Mouse (Mus musculus): ENCODE results near the gene Dolpp1. TPM values are rescaled to one million over a fixed set of nuclear protein-coding genes. Genes with fewer than 3 reads are reported as not detected.
"Not testable (repeated sequence)": the region's sequence is repeated elsewhere in the genome, so short reads cannot be mapped to it uniquely, and the experiment has no call there.

Gene Dolpp1
- polyA plus RNA-seq, 1 experiment from 2014 or later = 18.8 TPM

GRCm38 (mm10) chr2:30414101-30414500 is 22.0 kb downstream of the Dolpp1 start:
- peak overlapping the region; percentile 85 for H3K4me3 ChIP-seq
- no peak for ATAC-seq (ENCODE audit: extremely low read depth, insufficient number of reproducible peaks, low FRiP score, low TSS enrichment)
- H3K9ac ChIP-seq = no peak overlapping the region
- no peak overlapping the region for H3K27ac ChIP-seq (replicated peaks)
- H3K27me3 ChIP-seq (replicated peaks) = no peaks in the 10 kb centered on the region
- WGBS = 80% methylated on average over 4 of the region's 4 CpGs
- H3K4me2 ChIP-seq = peak overlapping the region; percentile 74
- H3K4me1 ChIP-seq = peaks cover 53% of the 10 kb centered on the region
- no peaks in the 10 kb centered on the region for H3K9me3 ChIP-seq
- H3K36me3 ChIP-seq = peaks cover 31% of the 10 kb centered on the region

GRCm38 (mm10) chr2:30414681-30415080 is 22.6 kb downstream of the Dolpp1 start:
- WGBS = 50% methylated on average over 5 of the region's 5 CpGs
- no peaks in the 10 kb centered on the region for H3K9me3 ChIP-seq
- H3K36me3 ChIP-seq = peaks cover 26% of the 10 kb centered on the region
- peaks cover 53% of the 10 kb centered on the region for H3K4me1 ChIP-seq
- no peak for ATAC-seq (ENCODE audit: extremely low read depth, insufficient number of reproducible peaks, low FRiP score, low TSS enrichment)
- H3K4me2 ChIP-seq = peak overlapping the region; percentile 74
- peak overlapping the region; percentile 85 for H3K4me3 ChIP-seq
- H3K27ac ChIP-seq (replicated peaks) = peak overlapping the region; percentile 96
- H3K9ac ChIP-seq = peak overlapping the region; percentile 95
- H3K27me3 ChIP-seq (replicated peaks) = no peaks in the 10 kb centered on the region

GRCm38 (mm10) chr2:30415157-30415935 is 23.3 kb downstream of the Dolpp1 start, which contains the start of gene Crat:
Gene Crat (minus strand): TSS chr2:30415813.
- H3K9ac ChIP-seq = peak within 1 kb of the TSS; percentile 95
- peaks cover 52% of the 10 kb centered on the region for H3K4me1 ChIP-seq
- H3K27me3 ChIP-seq (replicated peaks) = no peaks in the 10 kb centered on the region
- H3K4me2 ChIP-seq = peak within 1 kb of the TSS; percentile 74
- H3K9me3 ChIP-seq = no peaks in the 10 kb centered on the region
- under 1% methylated on average over 57 of the region's 58 CpGs for WGBS
- ATAC-seq (ENCODE audit: extremely low read depth, insufficient number of reproducible peaks, low FRiP score, low TSS enrichment) = peak; percentile 91
- H3K27ac ChIP-seq (replicated peaks) = peak within 1 kb of the TSS; percentile 96
- H3K4me3 ChIP-seq = peak within 1 kb of the TSS; percentile 85
- peaks cover 22% of the 10 kb centered on the region for H3K36me3 ChIP-seq

GRCm38 (mm10) chr2:30415936-30416648 is 24.0 kb downstream of the Dolpp1 start, which contains the start of gene Ptpa:
Gene Ptpa (plus strand): TSS chr2:30416039.
- under 1% methylated on average over 65 of the region's 67 CpGs for WGBS
- peak within 1 kb of the TSS; percentile 95 for H3K9ac ChIP-seq
- peaks cover 17% of the 10 kb centered on the region for H3K36me3 ChIP-seq
- H3K4me1 ChIP-seq = peaks cover 50% of the 10 kb centered on the region
- peak within 1 kb of the TSS; percentile 74 for H3K4me2 ChIP-seq
- no peaks in the 10 kb centered on the region for H3K9me3 ChIP-seq
- peak; percentile 71 for ATAC-seq (ENCODE audit: extremely low read depth, insufficient number of reproducible peaks, low FRiP score, low TSS enrichment)
- no peaks in the 10 kb centered on the region for H3K27me3 ChIP-seq (replicated peaks)
- peak within 1 kb of the TSS; percentile 85 for H3K4me3 ChIP-seq
- H3K27ac ChIP-seq (replicated peaks) = peak within 1 kb of the TSS; percentile 96

GRCm38 (mm10) chr2:30416649-30416965 is 24.6 kb downstream of the Dolpp1 start:
- H3K4me1 ChIP-seq = peaks cover 50% of the 10 kb centered on the region
- H3K27me3 ChIP-seq (replicated peaks) = no peaks in the 10 kb centered on the region
- WGBS = under 1% methylated on average over 7 of the region's 7 CpGs
- H3K4me2 ChIP-seq = peak overlapping the region; percentile 74
- H3K27ac ChIP-seq (replicated peaks) = peak overlapping the region; percentile 96
- ATAC-seq (ENCODE audit: extremely low read depth, insufficient number of reproducible peaks, low FRiP score, low TSS enrichment) = no peak
- peaks cover 18% of the 10 kb centered on the region for H3K36me3 ChIP-seq
- no peaks in the 10 kb centered on the region for H3K9me3 ChIP-seq
- peak overlapping the region; percentile 85 for H3K4me3 ChIP-seq
- peak overlapping the region; percentile 95 for H3K9ac ChIP-seq

GRCm38 (mm10) chr2:30417154-30417553 is 25.1 kb downstream of the Dolpp1 start:
- Histone ChIP-seq H3K4me2 (peak overlapping the region; percentile 74), H3K9ac (peak overlapping the region; percentile 95), H3K27ac (replicated peaks) (peak overlapping the region; percentile 96; the same call in 1 of the 2 replicates), H3K36me3 (peaks cover 15% of the 10 kb centered on the region), H3K4me3 (peak overlapping the region; percentile 85), H3K4me1 (peaks cover 50% of the 10 kb centered on the region)
- not testable (repeated sequence) for H3K9me3 ChIP-seq; H3K27me3 ChIP-seq (replicated peaks); ATAC-seq (ENCODE audit: extremely low read depth, insufficient number of reproducible peaks, low FRiP score, low TSS enrichment)
- 65% methylated on average over 6 of the region's 6 CpGs for WGBS

- Histone ChIP-seq H3K4me3 (peak overlapping the region; percentile 85; the same call in 1 of the 2 replicates), H3K4me1 (peaks cover 50% of the 10 kb centered on the region), H3K9ac (peak overlapping the region; percentile 95)
Measured at GRCm38 (mm10) chr2:30417595-30418165, 25.6 kb downstream of the Dolpp1 start.

GRCm38 (mm10) chr2:30418259-30418658 is 26.2 kb downstream of the Dolpp1 start:
- no peak for ATAC-seq (ENCODE audit: extremely low read depth, insufficient number of reproducible peaks, low FRiP score, low TSS enrichment)
- Histone ChIP-seq H3K4me1 (peaks cover 50% of the 10 kb centered on the region), H3K4me2 (peak overlapping the region; percentile 74), H3K27ac (replicated peaks) (peak overlapping the region; percentile 82; the same call in 1 of the 2 replicates), H3K27me3 (replicated peaks) (no peaks in the 10 kb centered on the region), H3K9ac (peak overlapping the region; percentile 95), H3K36me3 (peaks cover 6% of the 10 kb centered on the region; the same call in 1 of the 2 replicates), H3K4me3 (peak overlapping the region; percentile 9; the same call in 1 of the 2 replicates), H3K9me3 (no peaks in the 10 kb centered on the region)
- WGBS = 79% methylated on average over 6 of the region's 6 CpGs

More at GRCm38 (mm10) chr2:30417595-30418165, 25.6 kb downstream of the Dolpp1 start:
- Histone ChIP-seq H3K36me3 (peaks cover 9% of the 10 kb centered on the region), H3K9me3 (no peaks in the 10 kb centered on the region), H3K27ac (replicated peaks) (peak overlapping the region; percentile 82; the same call in 1 of the 2 replicates), H3K27me3 (replicated peaks) (no peaks in the 10 kb centered on the region), H3K4me2 (peak overlapping the region; percentile 74)
- 65% methylated on average over 5 of the region's 5 CpGs for WGBS
- no peak for ATAC-seq (ENCODE audit: extremely low read depth, insufficient number of reproducible peaks, low FRiP score, low TSS enrichment)

GRCm38 (mm10) chr2:30419112-30419511 is 27.1 kb downstream of the Dolpp1 start:
- no peak for ATAC-seq (ENCODE audit: extremely low read depth, insufficient number of reproducible peaks, low FRiP score, low TSS enrichment)
- Histone ChIP-seq H3K4me3 (peak overlapping the region; percentile 27), H3K9me3 (no peaks in the 10 kb centered on the region), H3K4me1 (peaks cover 44% of the 10 kb centered on the region), H3K9ac (peak overlapping the region; percentile 95), H3K27me3 (replicated peaks) (no peaks in the 10 kb centered on the region), H3K4me2 (peak overlapping the region; percentile 74), H3K36me3 (peaks cover 6% of the 10 kb centered on the region; the same call in 1 of the 2 replicates), H3K27ac (replicated peaks) (peak overlapping the region; percentile 82)
- 22% methylated on average over 10 of the region's 10 CpGs for WGBS

GRCm38 (mm10) chr2:30421432-30421831 is 29.4 kb downstream of the Dolpp1 start:
- WGBS = 87% methylated on average over 4 of the region's 4 CpGs
- H3K4me1 ChIP-seq = peaks cover 34% of the 10 kb centered on the region

GRCm38 (mm10) chr2:30429156-30429555 is 37.1 kb downstream of the Dolpp1 start:
- H3K9ac ChIP-seq = no peak overlapping the region
- peaks cover 7% of the 10 kb centered on the region; the same call in 1 of the 2 replicates for H3K4me1 ChIP-seq
- H3K36me3 ChIP-seq = peaks cover 84% of the 10 kb centered on the region
- no peak for ATAC-seq (ENCODE audit: extremely low read depth, insufficient number of reproducible peaks, low FRiP score, low TSS enrichment)
- H3K4me3 ChIP-seq = no peak overlapping the region
- H3K27ac ChIP-seq (replicated peaks) = no peak overlapping the region
- H3K4me2 ChIP-seq = no peak overlapping the region
- no peaks in the 10 kb centered on the region for H3K27me3 ChIP-seq (replicated peaks)
- H3K9me3 ChIP-seq = no peaks in the 10 kb centered on the region

More at GRCm38 (mm10) chr2:30421432-30421831, 29.4 kb downstream of the Dolpp1 start:
- H3K36me3 ChIP-seq = peaks cover 13% of the 10 kb centered on the region
- H3K9ac ChIP-seq = no peak overlapping the region
- no peaks in the 10 kb centered on the region for H3K9me3 ChIP-seq
- no peak overlapping the region for H3K4me3 ChIP-seq
- no peak for ATAC-seq (ENCODE audit: extremely low read depth, insufficient number of reproducible peaks, low FRiP score, low TSS enrichment)
- no peak overlapping the region for H3K4me2 ChIP-seq
- H3K27me3 ChIP-seq (replicated peaks) = no peaks in the 10 kb centered on the region
- no peak overlapping the region for H3K27ac ChIP-seq (replicated peaks)

All from heart, embryonic 13.5 days (tissue).